Mouse (Mus musculus): ENCODE measurements around the gene Vbp1. TPM values are rescaled to one million over a fixed set of nuclear protein-coding genes. Genes with fewer than 3 reads are reported as not detected.

Vbp1 gene
- 3.0 and 3.7 TPM in 2 replicates for polyA plus RNA-seq (2012)

- TF ChIP-seq GATA1 (IDR thresholded peaks at IDR 0.05; ENCODE audit: low read length): no peak
These were observed at the start of gene Vbp1 for GRCm38 (mm10) chrX:75514179-75514972. Gene Vbp1, plus strand, starts transcription at chrX:75514299.

- TF ChIP-seq GATA1 (IDR thresholded peaks at IDR 0.05; ENCODE audit: low read length): no peak
These were observed 24.2 kb upstream of the Vbp1 start for GRCm38 (mm10) chrX:75489886-75490285.

DNA sequence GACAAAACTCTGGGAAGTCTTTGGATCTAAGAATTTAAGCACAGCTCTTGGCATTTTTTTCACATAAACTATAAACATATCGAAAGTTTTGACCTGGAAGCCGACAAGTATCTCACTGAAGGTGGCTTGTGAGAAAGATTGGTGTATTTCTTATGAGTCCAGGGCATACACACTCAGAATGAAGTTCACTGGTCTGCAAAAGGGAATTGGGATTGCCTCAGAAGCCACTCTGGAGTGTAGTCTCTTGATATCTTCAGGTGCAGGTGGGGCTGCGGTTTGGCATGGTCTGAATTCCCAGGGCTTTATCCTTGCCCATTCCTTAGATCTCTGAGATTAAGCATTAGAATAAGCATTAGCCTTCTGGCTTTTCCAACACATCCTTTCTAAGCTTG is 316 bp upstream of the Vbp1 start:
- TF ChIP-seq GATA1 (IDR thresholded peaks at IDR 0.05; ENCODE audit: low read length): no peak

GRCm38 (mm10) chrX:75577582-75578324 is 63.7 kb downstream of the Vbp1 start, which contains the start of gene Rab39b:
Gene Rab39b, minus strand, starts transcription at chrX:75578231.
- TF ChIP-seq GATA1 (IDR thresholded peaks at IDR 0.05; ENCODE audit: low read length): no peak

DNA sequence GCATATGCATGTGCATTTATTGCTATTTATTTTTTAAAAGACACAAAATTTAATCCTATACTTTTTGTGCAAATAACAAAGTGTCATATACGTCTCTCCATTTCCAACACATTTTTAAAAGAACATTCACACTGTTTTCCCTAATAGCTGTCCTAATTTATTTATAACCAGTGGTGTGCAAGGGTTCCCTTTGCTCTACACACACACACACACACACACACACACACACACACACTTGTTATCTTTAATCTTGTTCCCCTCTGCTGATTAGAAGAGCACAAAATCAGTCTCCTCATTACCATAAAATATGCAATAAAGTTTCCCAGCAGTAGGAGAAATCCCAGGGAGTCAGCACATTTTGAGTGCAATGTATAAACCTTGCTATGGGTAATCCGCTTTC is 64.4 kb downstream of the Vbp1 start:
- no peak for TF ChIP-seq GATA1 (IDR thresholded peaks at IDR 0.05; ENCODE audit: low read length)

Other genes starting within 250 kb of the Vbp1 start
- 1.2 and 2.7 TPM in 2 replicates for gene Fundc2, start 131.9 kb upstream of the Vbp1 start, polyA plus RNA-seq (2012)
- gene F8, start 131.7 kb upstream of the Vbp1 start, polyA plus RNA-seq (2012): 0.01 and 0.03 TPM in 2 replicates
- gene Cmc4, start 97.7 kb upstream of the Vbp1 start, polyA plus RNA-seq (2012): 3.0 and 3.9 TPM in 2 replicates
- gene Mtcp1, start 97.7 kb upstream of the Vbp1 start, polyA plus RNA-seq (2012): 0.62 and 0.77 TPM in 2 replicates
- 0.43 and 0.58 TPM in 2 replicates for gene Brcc3, start 97.7 kb upstream of the Vbp1 start, polyA plus RNA-seq (2012)
- gene Rab39b, start 63.9 kb downstream of the Vbp1 start, polyA plus RNA-seq (2012): not detected in 2 replicates